Mouse (Mus musculus): Measurements from ENCODE around the gene Tbc1d10a. TPM values are rescaled to one million over a fixed set of nuclear protein-coding genes. Genes with fewer than 3 reads are reported as not detected.

Tbc1d10a gene
- polyA plus RNA-seq, 1 experiment, result 34.1 TPM

- DNase-seq, result no peak
- Histone ChIP-seq H3K4me3 (replicated peaks; ENCODE audit: insufficient read depth, low read depth, low read length) (no peak overlapping the region), H3K27me3 (ENCODE audit: control insufficient read depth, insufficient read depth, low read length) (no peaks in the 10 kb centered on the region), H3K4me1 (ENCODE audit: control insufficient read depth, insufficient read depth, low read length) (no peaks in the 10 kb centered on the region), H3K27ac (ENCODE audit: insufficient read depth, low read length) (no peak overlapping the region)
- WGBS, result 82% methylated on average over 8 of the region's 8 CpGs
- TF ChIP-seq CTCF (IDR thresholded peaks at IDR 0.05; ENCODE audit: borderline replicate concordance, insufficient read depth, low read depth, low read length), result no peak
- TF ChIP-seq POLR2A (IDR thresholded peaks at IDR 0.05; ENCODE audit: borderline replicate concordance, insufficient read depth, low read length), result no peak
These were observed 10.0 kb downstream of the Tbc1d10a start for GRCm38 (mm10) chr11:4196636-4197035.

GRCm38 (mm10) chr11:4197691-4198090 is 11.1 kb downstream of the Tbc1d10a start:
- no peak overlapping the region for H3K4me3 ChIP-seq (replicated peaks; ENCODE audit: insufficient read depth, low read depth, low read length)
- H3K27me3 ChIP-seq (ENCODE audit: control insufficient read depth, insufficient read depth, low read length), result no peaks in the 10 kb centered on the region
- H3K4me1 ChIP-seq (ENCODE audit: control insufficient read depth, insufficient read depth, low read length), result no peaks in the 10 kb centered on the region
- DNase-seq, result no peak
- TF ChIP-seq POLR2A (IDR thresholded peaks at IDR 0.05; ENCODE audit: borderline replicate concordance, insufficient read depth, low read length) (no peak), CTCF (IDR thresholded peaks at IDR 0.05; ENCODE audit: borderline replicate concordance, insufficient read depth, low read depth, low read length) (no peak)
- H3K27ac ChIP-seq (ENCODE audit: insufficient read depth, low read length), result no peak overlapping the region
- WGBS, result 38% methylated on average over 1 of the region's 1 CpGs

DNA sequence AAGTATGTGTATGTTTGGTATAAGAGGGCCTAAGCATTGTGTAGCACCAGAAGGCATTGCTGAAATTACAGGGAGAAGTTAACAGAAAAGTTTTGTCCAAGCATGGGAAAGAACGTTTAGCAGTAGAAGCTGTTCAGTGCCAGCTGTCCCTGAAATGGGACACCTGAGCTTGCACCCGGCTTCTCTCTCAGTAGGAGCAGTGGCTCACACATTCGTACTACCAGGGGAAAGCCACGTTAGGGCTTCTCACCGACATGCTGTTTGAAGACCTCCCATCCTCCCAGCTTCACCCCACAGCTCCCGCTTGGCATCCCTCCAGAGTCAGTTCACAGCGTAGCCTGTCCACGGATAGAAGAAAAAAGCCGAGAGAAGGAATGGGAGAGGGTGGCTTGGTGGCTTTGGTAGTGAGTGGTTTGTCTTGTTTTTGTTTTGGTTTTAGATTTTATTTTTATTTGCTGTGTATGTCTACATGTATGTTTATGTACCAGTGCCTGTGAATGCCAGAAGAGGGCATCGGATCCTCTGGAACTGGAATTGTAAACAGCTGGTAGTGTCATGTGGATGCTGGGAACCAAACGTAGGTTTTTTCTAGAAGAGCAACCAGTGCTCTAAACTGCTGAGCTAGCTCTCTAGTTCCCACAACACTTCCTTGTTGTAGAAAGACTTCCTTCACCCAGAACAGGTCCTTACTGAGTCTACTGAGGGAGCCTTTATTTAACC is 15.6 kb downstream of the Tbc1d10a start:
- Histone ChIP-seq H3K27ac (ENCODE audit: insufficient read depth, low read length) (no peak overlapping the region), H3K4me1 (ENCODE audit: control insufficient read depth, insufficient read depth, low read length) (peaks cover 4% of the 10 kb centered on the region; the same call in 1 of the 2 replicates), H3K27me3 (ENCODE audit: control insufficient read depth, insufficient read depth, low read length) (no peaks in the 10 kb centered on the region), H3K4me3 (replicated peaks; ENCODE audit: insufficient read depth, low read depth, low read length) (no peak overlapping the region)
- TF ChIP-seq POLR2A (IDR thresholded peaks at IDR 0.05; ENCODE audit: borderline replicate concordance, insufficient read depth, low read length) (no peak), CTCF (IDR thresholded peaks at IDR 0.05; ENCODE audit: borderline replicate concordance, insufficient read depth, low read depth, low read length) (no peak)
- 51% methylated on average over 11 of the region's 11 CpGs for WGBS
- no peak for DNase-seq

GRCm38 (mm10) chr11:4202995-4203704 is 16.6 kb downstream of the Tbc1d10a start:
- 84% methylated on average over 12 of the region's 12 CpGs for WGBS
- H3K4me3 ChIP-seq (replicated peaks; ENCODE audit: insufficient read depth, low read depth, low read length), result no peak overlapping the region
- no peak for DNase-seq
- peaks cover 4% of the 10 kb centered on the region; the same call in 1 of the 2 replicates for H3K4me1 ChIP-seq (ENCODE audit: control insufficient read depth, insufficient read depth, low read length)
- no peaks in the 10 kb centered on the region for H3K27me3 ChIP-seq (ENCODE audit: control insufficient read depth, insufficient read depth, low read length)
- peak overlapping the region; percentile 43; the same call in 1 of the 2 replicates for H3K27ac ChIP-seq (ENCODE audit: insufficient read depth, low read length)
- no peak for TF ChIP-seq POLR2A (IDR thresholded peaks at IDR 0.05; ENCODE audit: borderline replicate concordance, insufficient read depth, low read length)
- TF ChIP-seq CTCF (IDR thresholded peaks at IDR 0.05; ENCODE audit: borderline replicate concordance, insufficient read depth, low read depth, low read length), result no peak

DNA sequence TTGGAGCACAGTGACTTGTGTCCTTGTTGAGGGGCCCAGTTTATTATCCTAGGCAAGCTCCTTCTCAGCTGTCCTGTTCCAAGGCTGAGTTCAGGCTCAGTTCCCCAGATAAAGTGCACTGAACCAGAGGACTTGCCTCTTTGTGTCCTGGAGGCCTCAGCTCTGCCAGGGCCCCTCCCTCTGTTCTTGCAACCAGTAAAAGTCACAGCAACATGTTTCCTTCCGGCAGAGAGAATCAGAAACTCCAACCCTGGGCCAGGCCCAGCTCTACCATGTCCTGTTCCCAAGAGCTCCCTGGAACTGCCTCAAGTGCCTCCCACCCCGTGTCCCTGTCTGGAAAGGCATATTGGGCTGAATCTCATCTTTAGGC is 17.1 kb downstream of the Tbc1d10a start:
- no peaks in the 10 kb centered on the region for H3K27me3 ChIP-seq (ENCODE audit: control insufficient read depth, insufficient read depth, low read length)
- TF ChIP-seq POLR2A (IDR thresholded peaks at IDR 0.05; ENCODE audit: borderline replicate concordance, insufficient read depth, low read length), result no peak
- TF ChIP-seq CTCF (IDR thresholded peaks at IDR 0.05; ENCODE audit: borderline replicate concordance, insufficient read depth, low read depth, low read length), result no peak
- H3K27ac ChIP-seq (ENCODE audit: insufficient read depth, low read length), result peak overlapping the region; percentile 43; the same call in 1 of the 2 replicates
- peaks cover 4% of the 10 kb centered on the region; the same call in 1 of the 2 replicates for H3K4me1 ChIP-seq (ENCODE audit: control insufficient read depth, insufficient read depth, low read length)
- DNase-seq, result no peak
- WGBS, result 13% methylated on average over 2 of the region's 2 CpGs
- H3K4me3 ChIP-seq (replicated peaks; ENCODE audit: insufficient read depth, low read depth, low read length), result no peak overlapping the region

DNA sequence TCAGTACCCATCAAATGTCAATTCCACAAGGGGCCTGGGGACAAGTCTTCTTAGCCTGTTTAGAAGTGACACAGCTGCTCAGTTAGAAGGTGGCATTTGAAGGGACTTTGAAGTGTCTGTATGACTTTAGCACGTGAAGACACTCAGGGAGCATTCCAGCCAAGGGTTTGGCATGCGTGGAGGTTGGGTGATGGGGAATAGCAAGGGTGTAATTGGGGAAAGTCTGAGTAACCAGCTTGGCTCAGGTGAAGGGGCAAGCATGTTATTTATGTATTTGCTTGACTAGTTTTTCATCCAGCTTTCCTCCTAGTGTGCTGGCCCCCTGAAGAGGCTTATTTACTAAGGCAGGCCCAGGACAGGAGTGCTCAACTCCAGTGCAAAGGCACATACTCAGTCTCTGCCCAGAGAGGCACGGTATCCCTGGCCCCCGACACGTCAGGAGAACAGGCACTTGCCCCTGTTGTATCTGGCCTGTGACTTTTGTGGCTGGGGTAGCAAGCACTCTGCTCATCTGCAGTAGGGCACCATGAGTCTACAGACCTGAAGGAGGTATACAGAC is 18.6 kb downstream of the Tbc1d10a start:
- TF ChIP-seq POLR2A (IDR thresholded peaks at IDR 0.05; ENCODE audit: borderline replicate concordance, insufficient read depth, low read length) (no peak), CTCF (IDR thresholded peaks at IDR 0.05; ENCODE audit: borderline replicate concordance, insufficient read depth, low read depth, low read length) (no peak)
- 87% methylated on average over 5 of the region's 5 CpGs for WGBS
- no peak for DNase-seq
- Histone ChIP-seq H3K4me1 (ENCODE audit: control insufficient read depth, insufficient read depth, low read length) (peaks cover 4% of the 10 kb centered on the region; the same call in 1 of the 2 replicates), H3K27ac (ENCODE audit: insufficient read depth, low read length) (no peak overlapping the region), H3K4me3 (replicated peaks; ENCODE audit: insufficient read depth, low read depth, low read length) (no peak overlapping the region), H3K27me3 (ENCODE audit: control insufficient read depth, insufficient read depth, low read length) (no peaks in the 10 kb centered on the region)

- H3K4me1 ChIP-seq (ENCODE audit: control insufficient read depth, insufficient read depth, low read length), result peaks cover 4% of the 10 kb centered on the region; the same call in 1 of the 2 replicates
- 86% methylated on average over 7 of the region's 7 CpGs for WGBS
These were observed 19.4 kb downstream of the Tbc1d10a start for GRCm38 (mm10) chr11:4205951-4206350.

More at GRCm38 (mm10) chr11:4205951-4206350, 19.4 kb downstream of the Tbc1d10a start:
- Histone ChIP-seq H3K4me3 (replicated peaks; ENCODE audit: insufficient read depth, low read depth, low read length) (no peak overlapping the region), H3K27me3 (ENCODE audit: control insufficient read depth, insufficient read depth, low read length) (no peaks in the 10 kb centered on the region), H3K27ac (ENCODE audit: insufficient read depth, low read length) (no peak overlapping the region)
- DNase-seq, result no peak
- TF ChIP-seq POLR2A (IDR thresholded peaks at IDR 0.05; ENCODE audit: borderline replicate concordance, insufficient read depth, low read length) (no peak), CTCF (IDR thresholded peaks at IDR 0.05; ENCODE audit: borderline replicate concordance, insufficient read depth, low read depth, low read length) (no peak)
